Mouse (Mus musculus) layer of hippocampus, adult 2 months (tissue): ENCODE results near the gene Togaram2. TPM values are rescaled to one million over a fixed set of nuclear protein-coding genes. Genes with fewer than 3 reads are reported as not detected.
A peak's percentile ranks its signal among the peaks of the same experiment; 100 is the strongest.
"Not testable (repeated sequence)": the region's sequence is repeated elsewhere in the genome, so short reads cannot be mapped to it uniquely, and the experiment has no call there.

ENCODE experiments used
- DNase-seq, 2 experiments: peaks; one replicate each; pipeline ENCODE4 v3.0.0; 2022; ENCODE audit warnings: low spot score in 2 of 2
- H3K27ac ChIP-seq: fragments of 200-600 bp; 2 replicates; pipeline ENCODE4 v1.8.1; 2022
- H3K4me3 ChIP-seq: fragments of 200-600 bp; 2 replicates; pipeline ENCODE4 v1.8.1; 2022; ENCODE audit warnings: mild to moderate bottlenecking
- CTCF ChIP-seq: fragments of 200-600 bp; conservative IDR thresholded peaks from 2 replicates; pipeline ENCODE4 v1.8.1; 2022; ENCODE audit warnings: antibody characterized with exemption, mild to moderate bottlenecking, moderate library complexity
- long read RNA-seq, 2 experiments: library from polyadenylated mRNA; stranded (forward); transcript quantifications; one replicate each; pipeline ENCODE4 v2.0.0; 2021; ENCODE audit warnings: borderline mapping rate in 2 of 2
- total RNA-seq, 2 experiments: library from RNA; stranded (reverse); gene quantifications; 2 replicates each; pipeline ENCODE4 v1.2.3; 2021

Gene Togaram2
- total RNA-seq: 1 to 10 TPM; 1.2 to 1.3 TPM
- long read RNA-seq, experiment 1: 0 reads
- long read RNA-seq, experiment 2: 0 reads

DNA sequence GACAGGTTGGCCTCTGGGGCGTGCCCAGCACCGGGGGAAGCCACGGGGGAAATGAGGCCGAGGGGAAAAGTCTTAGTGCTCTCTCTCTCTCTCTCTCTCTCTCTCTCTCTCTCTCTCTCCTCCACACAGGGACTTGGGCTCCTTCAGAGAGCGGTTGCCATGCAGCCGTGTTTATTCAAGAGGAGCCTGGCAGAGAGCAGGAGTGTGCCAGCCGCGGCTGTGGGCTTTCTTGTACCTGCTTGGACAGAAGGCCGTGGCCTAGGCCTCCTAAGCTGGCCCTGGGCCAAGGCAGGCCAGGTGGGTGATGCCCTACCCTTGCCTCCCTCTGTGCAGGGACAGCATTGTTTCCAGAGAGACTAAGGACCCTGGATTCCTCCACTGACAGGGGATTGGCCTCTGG is at the start of gene Togaram2:
Gene Togaram2 (plus strand): TSS at position 170 of the 400 bp plus-strand sequence.
- Histone ChIP-seq H3K4me3 (no peak within 1 kb of the TSS), H3K27ac (peak within 1 kb of the TSS; percentile 28; the same call in 1 of the 2 replicates)
- no peak for TF ChIP-seq CTCF
- no peak for DNase-seq

DNA sequence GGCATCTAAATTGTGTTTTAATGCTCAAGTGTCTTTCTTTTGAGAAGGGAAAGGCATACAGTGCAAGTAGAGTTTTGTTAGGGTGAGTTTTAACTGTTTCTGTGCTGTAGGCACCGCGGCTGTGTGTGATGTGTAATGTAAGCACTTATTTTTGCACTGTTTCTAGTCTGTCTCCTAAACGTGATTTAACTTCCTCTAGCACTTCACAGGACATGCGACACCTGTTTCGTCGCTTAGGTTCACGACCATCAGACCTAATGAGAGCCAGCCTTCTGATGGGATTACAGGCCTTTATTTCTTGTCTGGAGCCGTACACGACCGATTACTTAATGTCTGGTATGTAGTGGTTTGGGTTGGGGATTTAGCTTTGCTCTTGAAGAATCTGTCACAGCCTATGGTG is 41.3 kb upstream of the Togaram2 start:
- no peak overlapping the region for H3K27ac ChIP-seq
- no peak for TF ChIP-seq CTCF
- DNase-seq: no peak
- H3K4me3 ChIP-seq: no peak overlapping the region

DNA sequence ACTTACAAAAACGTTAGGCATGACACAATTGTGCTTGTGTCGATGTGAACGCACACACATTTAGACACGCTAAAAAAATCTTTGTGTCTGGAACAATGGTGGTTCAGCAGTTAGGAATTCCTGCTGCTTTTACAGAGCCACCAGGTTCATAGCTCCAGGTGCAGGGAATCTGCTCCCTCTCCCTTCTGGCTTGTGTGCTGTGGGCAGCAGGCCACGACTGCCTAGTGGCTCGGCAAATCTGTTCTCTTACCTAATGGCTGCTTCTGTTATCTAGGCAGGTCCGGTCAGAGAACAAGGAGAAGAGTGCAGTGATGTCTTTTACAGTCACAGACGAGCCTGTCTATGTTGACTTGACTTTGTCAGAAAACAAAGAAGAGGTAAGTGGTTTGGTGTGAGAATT is 39.7 kb upstream of the Togaram2 start:
- TF ChIP-seq CTCF: no peak
- Histone ChIP-seq H3K4me3 (no peak overlapping the region), H3K27ac (no peak overlapping the region)
- DNase-seq: no peak

DNA sequence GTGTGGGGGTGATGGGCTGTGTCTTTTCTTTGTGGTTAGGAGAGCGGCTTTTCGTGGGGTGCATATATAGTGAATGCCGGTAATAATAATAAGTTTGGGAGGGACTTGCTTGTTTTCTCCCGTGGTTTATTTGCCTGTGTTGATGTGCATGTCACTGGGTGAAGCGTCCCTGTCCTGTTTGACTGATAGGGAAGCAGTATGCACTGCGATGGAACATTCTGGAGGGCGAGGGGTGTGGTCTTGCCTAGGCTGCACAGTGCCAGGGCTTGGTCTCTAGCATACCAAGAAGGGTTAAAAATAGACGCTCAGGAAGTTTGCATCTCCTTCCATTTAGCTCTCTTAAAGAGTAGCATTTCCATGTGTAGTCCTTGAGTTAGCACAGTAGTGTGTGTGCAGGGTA is 36.3 kb upstream of the Togaram2 start:
- DNase-seq: no peak
- Histone ChIP-seq H3K27ac (no peak overlapping the region), H3K4me3 (no peak overlapping the region)
- no peak for TF ChIP-seq CTCF

DNA sequence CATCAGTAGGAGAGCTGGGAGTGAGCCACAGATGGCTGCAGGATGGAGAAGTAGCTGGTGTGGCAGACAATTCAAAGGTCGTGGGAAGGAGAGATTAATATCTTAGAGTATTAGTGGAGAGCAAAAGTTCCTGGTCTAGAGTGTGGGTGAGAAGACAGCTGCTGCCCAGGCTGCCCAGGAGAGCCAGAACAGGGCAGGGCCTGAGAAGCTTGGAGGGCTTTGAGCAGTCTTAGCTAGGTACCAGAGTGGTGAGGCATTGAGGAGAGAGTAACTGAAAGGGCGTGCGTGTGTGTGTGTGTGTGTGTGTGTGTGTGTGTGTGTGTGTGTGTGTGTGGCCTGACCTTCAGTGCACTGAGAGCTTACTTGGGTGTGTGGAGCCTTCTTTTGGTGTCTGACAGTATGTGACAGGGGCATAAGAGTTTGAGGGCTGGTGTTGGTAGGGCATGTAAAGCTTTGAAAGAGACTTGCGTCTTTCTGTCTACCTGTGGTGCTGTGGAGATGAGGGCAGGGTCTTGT is 35.3 kb upstream of the Togaram2 start:
- TF ChIP-seq CTCF: no peak
- no peak for DNase-seq
- H3K27ac ChIP-seq: no peak overlapping the region
- no peak overlapping the region for H3K4me3 ChIP-seq

DNA sequence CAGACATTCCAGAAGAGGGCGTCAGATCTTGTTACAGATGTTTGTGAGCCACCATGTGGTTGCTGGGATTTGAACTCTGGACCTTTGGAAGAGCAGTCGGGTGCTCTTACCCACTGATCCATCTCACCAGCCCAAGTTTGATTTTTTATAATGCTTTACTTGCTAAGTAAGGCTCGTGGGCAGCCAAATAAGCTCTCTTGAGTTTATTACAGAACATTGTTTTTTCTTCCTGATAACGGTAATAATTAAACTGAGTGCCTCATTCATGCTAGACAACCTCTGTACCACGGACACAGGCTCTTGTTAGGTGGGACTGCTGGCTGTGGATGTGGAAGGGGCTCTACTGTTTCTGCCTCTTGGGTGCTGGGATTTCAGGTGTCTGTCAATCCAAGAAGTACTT is 34.0 kb upstream of the Togaram2 start:
- DNase-seq, H3K27ac ChIP-seq, H3K4me3 ChIP-seq: not testable (repeated sequence)

DNA sequence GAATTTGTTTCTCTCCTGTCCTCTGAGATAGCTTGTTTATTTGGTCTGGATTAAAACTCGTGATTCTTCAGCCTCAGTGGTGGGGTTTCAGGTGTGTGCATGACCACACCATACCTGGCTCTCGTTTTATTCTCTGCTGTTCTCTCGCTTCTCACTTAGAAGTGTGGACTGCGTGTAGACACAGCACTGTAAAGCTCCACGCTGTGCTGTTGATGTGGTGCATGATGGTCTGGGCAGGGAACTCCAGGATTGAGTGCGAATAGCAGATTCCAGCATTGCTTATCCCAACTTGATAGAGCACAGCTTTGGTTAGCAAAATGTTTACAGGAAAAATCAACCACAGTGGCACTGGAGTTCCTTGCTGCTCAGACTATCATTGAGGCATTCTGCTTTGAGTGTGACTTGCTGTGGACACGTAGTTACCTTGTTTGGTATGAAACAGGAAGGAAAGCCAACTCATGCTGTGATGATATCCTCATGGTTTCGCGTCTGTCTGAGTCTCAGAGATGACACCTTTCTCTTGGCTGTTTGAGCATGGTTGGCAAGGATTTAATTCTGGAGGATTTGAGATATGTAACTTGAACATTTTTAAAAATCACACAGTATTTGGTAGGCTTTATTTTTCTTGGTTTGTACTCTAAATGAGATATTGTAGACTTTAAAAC is 32.5 kb upstream of the Togaram2 start:
- peak in 1 of 2 experiments; percentile 13 for DNase-seq
- Histone ChIP-seq H3K27ac (no peak overlapping the region), H3K4me3 (no peak overlapping the region)
- no peak for TF ChIP-seq CTCF

DNA sequence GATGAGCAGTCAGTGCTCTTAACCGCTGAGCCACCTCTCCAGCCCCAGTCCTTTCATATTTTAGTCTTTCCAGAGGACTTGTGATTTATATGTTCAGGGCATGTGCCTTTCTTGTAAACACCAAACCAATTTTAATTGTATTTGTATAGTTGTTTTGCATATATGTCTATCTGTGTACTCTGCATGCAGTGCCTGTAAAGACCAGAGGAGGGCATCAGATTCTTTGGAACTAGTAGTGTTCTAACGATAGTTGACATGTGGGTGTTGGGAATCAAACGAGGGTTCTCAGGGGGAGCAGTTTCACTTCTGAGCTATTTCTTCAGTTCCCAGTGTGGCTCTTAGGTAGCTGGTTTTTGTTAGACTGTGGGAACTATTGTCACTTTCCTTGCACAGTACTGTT is 30.9 kb upstream of the Togaram2 start:
- Histone ChIP-seq H3K27ac (no peak overlapping the region), H3K4me3 (no peak overlapping the region)
- TF ChIP-seq CTCF: peak; percentile 56
- no peak for DNase-seq

DNA sequence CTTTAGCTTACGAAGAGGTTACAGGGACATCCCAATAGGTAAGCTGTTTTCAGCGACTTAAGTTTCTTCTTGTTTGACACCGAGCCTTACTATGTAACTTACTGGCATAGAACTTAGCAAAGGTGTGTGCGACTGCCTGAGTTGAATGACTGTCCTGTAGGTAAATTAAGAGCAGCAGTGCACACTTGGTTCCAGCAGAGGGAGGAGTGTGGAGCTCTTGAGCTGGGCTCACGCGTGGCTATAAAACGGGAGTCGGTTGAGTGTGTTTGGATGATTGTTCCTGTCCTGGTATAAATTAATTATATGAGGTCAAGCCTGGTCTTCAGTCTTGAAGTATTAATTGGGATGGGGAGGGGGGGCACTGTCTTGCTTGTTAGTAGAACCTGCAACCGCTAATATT is 23.1 kb upstream of the Togaram2 start:
- no peak overlapping the region for H3K27ac ChIP-seq

DNA sequence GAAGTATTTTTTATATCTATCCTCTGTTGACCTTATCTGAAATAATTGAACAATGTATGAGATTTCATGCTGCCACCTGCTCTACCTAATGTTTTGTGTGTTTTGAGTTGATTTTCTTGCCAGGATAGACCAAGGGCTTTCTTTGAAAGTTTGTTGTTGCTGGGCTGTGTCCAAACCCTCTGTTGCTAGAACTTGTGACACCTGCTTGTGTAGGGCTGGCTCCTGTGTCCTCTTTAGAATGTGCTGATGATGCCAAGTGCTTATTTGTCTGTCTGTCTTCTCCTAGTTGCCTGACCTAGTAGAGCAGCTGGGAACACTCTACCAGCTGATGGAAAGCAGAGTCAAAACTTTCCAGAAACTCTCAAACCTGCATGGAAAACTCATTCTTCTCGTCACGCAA is 20.6 kb upstream of the Togaram2 start:
- no peak for DNase-seq
- H3K27ac ChIP-seq: no peak overlapping the region
- no peak overlapping the region for H3K4me3 ChIP-seq
- no peak for TF ChIP-seq CTCF

More for the DNA sequence above, 23.1 kb upstream of the Togaram2 start:
- TF ChIP-seq CTCF: peak; percentile 44
- no peak overlapping the region for H3K4me3 ChIP-seq
- DNase-seq: no peak

DNA sequence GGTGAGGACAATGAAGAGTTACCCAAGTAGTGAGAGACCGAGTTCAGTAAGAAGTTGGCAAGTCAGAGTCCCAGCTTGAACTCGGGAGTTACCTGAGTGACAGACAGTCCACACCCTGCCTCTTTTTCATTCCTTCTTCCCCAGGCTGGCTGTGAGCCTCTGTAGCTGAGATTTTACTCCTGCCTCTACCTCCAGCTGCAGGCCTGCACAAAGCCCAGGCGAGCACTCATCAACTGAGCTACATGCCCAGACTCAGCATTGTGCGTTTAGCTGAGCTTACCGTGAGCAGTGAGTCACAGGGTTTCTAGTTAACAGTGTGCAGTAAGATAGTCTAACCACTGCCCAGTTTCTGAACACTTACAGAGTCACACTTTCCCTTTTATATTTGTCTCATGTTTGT is 20.1 kb upstream of the Togaram2 start:
- TF ChIP-seq CTCF: no peak
- no peak for DNase-seq

DNA sequence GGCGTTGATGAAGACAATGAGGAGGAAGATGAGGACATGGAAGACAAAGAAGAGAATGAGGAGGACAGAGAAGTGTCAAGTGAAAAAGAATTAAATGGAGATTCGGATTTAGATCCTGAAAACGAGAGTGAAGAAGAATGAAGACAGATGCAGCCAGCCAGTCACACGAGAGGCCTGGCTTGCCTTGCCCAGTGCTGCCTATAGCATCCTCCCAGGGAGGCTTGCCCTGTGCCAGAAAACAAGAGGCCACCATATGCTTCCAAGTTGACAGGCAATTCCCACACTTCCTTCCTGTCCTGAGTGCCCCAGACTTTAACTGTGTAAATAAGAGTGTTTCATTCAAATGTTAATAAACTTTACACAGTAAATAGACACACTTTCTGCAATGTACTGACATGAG is 15.5 kb upstream of the Togaram2 start:
- TF ChIP-seq CTCF: no peak
- DNase-seq: no peak

More for the DNA sequence above, 20.1 kb upstream of the Togaram2 start:
- no peak overlapping the region for H3K27ac ChIP-seq
- H3K4me3 ChIP-seq: no peak overlapping the region

DNA sequence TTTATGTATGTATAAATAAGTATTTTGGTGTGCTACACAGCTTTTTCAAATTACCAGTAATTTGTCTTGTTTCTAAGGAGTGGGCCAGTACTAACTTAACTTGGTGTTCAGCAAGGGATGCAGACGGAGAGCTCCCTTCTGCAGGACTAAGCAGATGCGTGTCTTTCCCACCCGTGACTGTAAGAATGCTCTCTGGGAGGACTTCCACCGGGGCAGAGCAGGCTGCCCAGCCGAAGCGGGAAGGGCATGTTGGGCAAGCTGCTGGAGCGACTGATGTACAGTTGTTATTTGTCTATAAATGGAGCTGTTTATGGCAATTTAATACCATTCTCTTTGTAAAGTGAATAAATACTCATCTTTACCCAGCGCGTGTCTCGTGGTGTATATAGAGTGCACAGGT is 14.4 kb upstream of the Togaram2 start:
- no peak overlapping the region for H3K27ac ChIP-seq
- no peak for DNase-seq

More for the DNA sequence above, 15.5 kb upstream of the Togaram2 start:
- no peak overlapping the region for H3K27ac ChIP-seq
- no peak overlapping the region for H3K4me3 ChIP-seq

DNA sequence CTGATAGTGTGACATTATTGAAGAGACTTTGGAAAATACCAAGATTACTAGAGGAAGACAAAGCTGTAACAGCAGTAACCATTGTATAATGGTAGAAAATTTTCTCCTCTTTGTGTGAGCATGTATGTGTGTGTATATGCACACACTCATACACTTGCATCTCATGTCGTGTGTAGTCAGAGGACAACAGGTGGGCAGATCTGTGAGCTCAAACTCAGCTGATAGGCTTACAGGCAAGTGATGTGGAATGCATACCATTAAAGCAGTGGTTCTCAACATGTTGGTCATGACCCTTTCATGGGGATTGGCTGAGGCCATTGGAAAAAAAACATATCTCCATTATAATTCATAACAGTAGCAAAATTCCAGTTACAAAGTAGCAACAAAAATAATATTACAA is 12.7 kb upstream of the Togaram2 start:
- no peak for TF ChIP-seq CTCF
- DNase-seq: no peak
- H3K27ac ChIP-seq: no peak overlapping the region
- H3K4me3 ChIP-seq: no peak overlapping the region

More for the DNA sequence above, 14.4 kb upstream of the Togaram2 start:
- TF ChIP-seq CTCF: no peak
- H3K4me3 ChIP-seq: no peak overlapping the region
